Mouse (Mus musculus): ENCODE data around the gene Bdh2. TPM values are rescaled to one million over a fixed set of nuclear protein-coding genes. Genes with fewer than 3 reads are reported as not detected.

Gene Bdh2
- polyA plus RNA-seq (2016; fragmentation: Nextera tagmentation; extraction: Ambion mirVana) = 9.7 and 10.3 TPM in 2 replicates

DNA sequence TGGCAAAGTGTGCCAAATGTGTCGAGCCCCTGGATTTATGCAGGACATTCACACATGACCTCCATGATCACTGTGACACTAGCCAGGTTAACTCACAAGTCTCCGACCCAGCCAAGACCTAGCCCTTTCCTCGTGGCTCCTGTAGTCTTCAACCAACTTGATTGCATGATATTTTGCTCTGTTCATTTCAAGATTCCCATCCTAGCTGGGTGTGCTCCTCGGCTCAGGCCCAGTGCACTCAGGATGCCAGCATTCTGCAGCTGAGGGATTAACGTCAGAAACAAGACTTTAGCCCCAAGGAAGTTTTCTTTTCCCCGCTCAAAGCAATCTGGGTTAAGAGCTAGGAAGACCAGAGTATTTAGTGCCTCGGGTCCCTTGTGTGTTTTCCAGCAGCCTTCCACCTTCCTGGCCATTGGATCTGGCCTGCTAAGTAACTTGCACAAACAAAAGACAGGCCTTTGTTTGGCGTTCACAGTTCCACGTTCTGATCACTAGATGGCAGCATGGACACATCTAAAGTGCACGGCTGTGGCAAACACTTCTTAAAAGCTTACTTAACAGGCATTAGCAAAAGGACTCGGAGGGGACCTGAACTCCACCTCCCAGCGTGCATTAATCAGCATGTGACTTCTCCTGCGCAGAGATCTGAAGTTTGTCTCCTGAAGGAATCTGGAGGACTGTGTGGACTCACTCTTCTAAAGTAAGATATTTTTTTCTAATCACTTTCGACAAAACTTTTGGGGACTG lies at the start of gene Bdh2:
Bdh2 (plus strand) TSS at position 553 of the 747 bp plus-strand sequence.
- peak; percentile 87 for DNase-seq (ENCODE audit: low spot score)
- Histone ChIP-seq H3K36me3 (replicated peaks) (no peaks in the 10 kb centered on the region), H3K27ac (replicated peaks) (peak within 1 kb of the TSS; percentile 89), H3K4me1 (peaks cover 13% of the 10 kb centered on the region; the same call in 1 of the 2 replicates), H3K4me3 (peak within 1 kb of the TSS; percentile 28; the same call in 1 of the 2 replicates), H3K9me3 (no peaks in the 10 kb centered on the region), H3K27me3 (replicated peaks; ENCODE audit: low read depth, poor library complexity, severe bottlenecking) (no peaks in the 10 kb centered on the region)
- 27% methylated on average over 14 of the region's 14 CpGs for WGBS

DNA sequence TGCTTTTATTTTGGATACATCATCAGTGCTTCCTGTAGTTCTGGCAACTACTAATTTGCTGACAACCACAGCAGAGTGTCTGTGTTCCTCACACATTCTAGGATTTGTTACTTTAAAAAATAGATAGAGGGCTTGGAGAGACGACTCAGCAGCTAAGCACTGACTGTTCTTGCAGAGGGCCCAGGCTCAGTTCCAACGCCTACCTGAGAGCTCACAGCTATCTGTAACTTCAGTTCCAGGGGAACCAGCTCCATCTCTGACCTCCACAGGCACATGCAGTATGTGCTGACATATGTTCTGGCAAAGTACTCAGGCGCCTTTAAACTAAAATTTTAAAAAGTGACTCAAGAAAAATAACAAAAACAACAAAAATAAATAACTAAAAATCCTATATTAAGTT lies 49.0 kb upstream of the Bdh2 start:
- DNase-seq (ENCODE audit: low spot score) = no peak
- H3K4me3 ChIP-seq = no peak overlapping the region
- H3K27me3 ChIP-seq (replicated peaks; ENCODE audit: low read depth, poor library complexity, severe bottlenecking) = no peaks in the 10 kb centered on the region
- no peaks in the 10 kb centered on the region for H3K9me3 ChIP-seq
- 82% methylated on average over 3 of the region's 3 CpGs for WGBS
- H3K27ac ChIP-seq (replicated peaks) = no peak overlapping the region
- peaks cover 86% of the 10 kb centered on the region for H3K36me3 ChIP-seq (replicated peaks)
- no peaks in the 10 kb centered on the region for H3K4me1 ChIP-seq

DNA sequence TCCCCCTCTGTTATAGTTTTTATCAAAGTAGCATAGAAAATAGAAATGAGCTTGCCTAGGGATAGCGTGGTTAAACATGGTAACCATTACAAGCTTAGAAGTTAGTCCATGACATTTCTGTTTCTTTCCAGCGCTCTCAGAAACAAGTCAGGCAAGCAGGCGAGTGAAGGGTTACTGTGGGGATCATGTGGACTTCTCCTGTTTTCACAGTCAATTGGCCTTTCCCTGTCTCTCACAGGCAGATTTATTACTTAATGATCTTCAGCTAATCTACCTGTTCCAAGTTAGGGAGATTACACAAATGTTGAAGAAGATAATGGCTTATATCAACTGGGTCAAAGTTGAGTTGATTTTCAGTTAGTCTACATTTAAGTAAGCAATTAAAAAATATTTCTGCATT lies 48.6 kb upstream of the Bdh2 start:
- H3K36me3 ChIP-seq (replicated peaks) = peaks cover 90% of the 10 kb centered on the region
- no peaks in the 10 kb centered on the region for H3K4me1 ChIP-seq
- 91% methylated on average over 3 of the region's 3 CpGs for WGBS
- DNase-seq (ENCODE audit: low spot score) = no peak
- H3K4me3 ChIP-seq = no peak overlapping the region
- H3K9me3 ChIP-seq = no peaks in the 10 kb centered on the region
- no peaks in the 10 kb centered on the region for H3K27me3 ChIP-seq (replicated peaks; ENCODE audit: low read depth, poor library complexity, severe bottlenecking)
- no peak overlapping the region for H3K27ac ChIP-seq (replicated peaks)

DNA sequence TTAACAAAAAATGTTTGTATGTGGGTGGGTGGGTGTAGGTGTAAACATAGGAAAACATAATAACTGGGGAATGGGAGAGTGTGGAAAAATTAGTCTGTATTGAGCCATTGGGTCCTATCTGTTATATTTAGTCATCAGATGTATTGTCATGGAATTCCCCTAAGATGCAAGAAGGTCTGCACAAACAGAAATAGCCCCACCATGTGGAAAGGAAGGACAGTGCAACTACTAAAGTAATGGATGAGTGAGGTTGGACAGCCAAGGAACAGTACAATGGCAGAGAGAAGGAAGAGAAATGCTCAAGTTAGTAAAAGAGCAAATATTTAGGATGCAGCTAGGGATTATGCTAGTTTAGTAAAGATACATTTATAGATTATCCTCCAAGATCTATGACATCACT lies 35.3 kb upstream of the Bdh2 start:
- H3K4me3 ChIP-seq = no peak overlapping the region
- no peaks in the 10 kb centered on the region for H3K27me3 ChIP-seq (replicated peaks; ENCODE audit: low read depth, poor library complexity, severe bottlenecking)
- H3K9me3 ChIP-seq = no peaks in the 10 kb centered on the region
- H3K27ac ChIP-seq (replicated peaks) = no peak overlapping the region
- H3K4me1 ChIP-seq = no peaks in the 10 kb centered on the region
- no peak for DNase-seq (ENCODE audit: low spot score)
- peaks cover 100% of the 10 kb centered on the region for H3K36me3 ChIP-seq (replicated peaks)

DNA sequence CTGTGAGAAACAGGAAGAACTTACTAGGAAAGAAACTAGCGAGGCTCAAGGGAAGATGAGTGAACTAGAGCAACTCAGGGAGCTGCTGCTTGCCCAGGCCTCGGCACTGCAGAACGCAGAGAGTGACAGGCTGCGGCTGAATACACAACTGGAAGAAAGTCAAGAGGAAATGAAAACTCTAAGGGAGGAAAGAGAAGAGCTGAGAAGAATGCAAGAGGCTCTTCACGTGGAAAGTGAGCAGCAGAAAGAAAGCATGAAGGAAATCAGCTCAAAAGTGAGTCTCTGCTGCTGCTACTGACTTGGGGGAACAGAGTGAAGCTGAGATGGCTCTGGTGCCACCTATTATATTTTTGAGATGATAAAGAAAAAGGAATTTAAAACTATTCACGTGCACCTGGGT lies 34.2 kb upstream of the Bdh2 start:
- H3K4me1 ChIP-seq = no peaks in the 10 kb centered on the region
- WGBS = 97% methylated on average over 6 of the region's 6 CpGs
- no peak overlapping the region for H3K27ac ChIP-seq (replicated peaks)
- peaks cover 100% of the 10 kb centered on the region for H3K36me3 ChIP-seq (replicated peaks)
- H3K4me3 ChIP-seq = no peak overlapping the region
- H3K27me3 ChIP-seq (replicated peaks; ENCODE audit: low read depth, poor library complexity, severe bottlenecking) = no peaks in the 10 kb centered on the region
- no peaks in the 10 kb centered on the region for H3K9me3 ChIP-seq
- DNase-seq (ENCODE audit: low spot score) = no peak

DNA sequence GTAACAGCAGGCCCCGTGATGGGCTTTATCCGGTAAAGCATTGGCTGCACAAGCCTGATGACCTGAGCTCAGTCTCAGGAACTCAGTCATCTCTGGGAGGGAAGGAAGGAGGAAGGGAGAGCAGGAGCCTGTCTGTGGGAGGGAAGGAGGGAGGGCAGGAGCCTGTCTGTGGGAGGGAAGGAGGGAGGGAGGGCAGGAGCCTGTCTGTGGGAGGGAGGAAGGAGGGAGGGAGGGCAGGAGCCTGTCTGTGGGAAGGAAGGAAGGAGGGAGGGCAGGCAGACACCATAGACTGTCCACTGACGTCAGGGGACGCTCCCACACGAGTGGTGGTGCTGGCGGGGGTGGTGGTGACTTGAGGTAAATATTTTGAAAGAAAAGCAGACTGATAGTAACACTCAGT lies 31.9 kb upstream of the Bdh2 start:
- peak; percentile 29 for DNase-seq (ENCODE audit: low spot score)
- 84% methylated on average over 6 of the region's 6 CpGs for WGBS

DNA sequence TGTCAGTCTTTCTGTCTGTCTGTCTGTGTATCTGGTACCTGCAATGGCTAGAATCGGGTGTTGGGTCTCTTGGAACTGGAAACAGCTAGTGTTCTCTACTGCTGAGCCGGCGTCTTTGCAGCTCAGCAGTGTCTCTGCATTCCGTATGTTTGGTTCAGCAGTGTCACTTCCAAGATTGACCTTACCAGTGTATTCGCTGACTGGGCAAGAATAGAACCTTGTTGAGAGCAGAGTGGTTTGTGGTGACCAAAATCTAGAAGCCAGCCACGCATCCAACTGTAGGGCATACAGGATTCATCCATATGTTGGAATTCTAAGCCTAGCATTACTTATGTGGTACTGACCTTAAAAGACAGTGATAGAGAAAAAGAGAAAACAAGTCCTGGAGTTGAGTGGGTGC lies 29.2 kb upstream of the Bdh2 start:
- Histone ChIP-seq H3K36me3 (replicated peaks) (peaks cover 93% of the 10 kb centered on the region), H3K27ac (replicated peaks) (no peak overlapping the region), H3K27me3 (replicated peaks; ENCODE audit: low read depth, poor library complexity, severe bottlenecking) (no peaks in the 10 kb centered on the region), H3K4me1 (no peaks in the 10 kb centered on the region), H3K4me3 (no peak overlapping the region), H3K9me3 (no peaks in the 10 kb centered on the region)
- DNase-seq (ENCODE audit: low spot score) = no peak
- 90% methylated on average over 6 of the region's 6 CpGs for WGBS

More for the DNA sequence above, 31.9 kb upstream of the Bdh2 start:
- Histone ChIP-seq H3K36me3 (replicated peaks) (peaks cover 96% of the 10 kb centered on the region), H3K27ac (replicated peaks) (no peak overlapping the region), H3K4me3 (no peak overlapping the region), H3K9me3 (no peaks in the 10 kb centered on the region), H3K27me3 (replicated peaks; ENCODE audit: low read depth, poor library complexity, severe bottlenecking) (no peaks in the 10 kb centered on the region), H3K4me1 (no peaks in the 10 kb centered on the region)

DNA sequence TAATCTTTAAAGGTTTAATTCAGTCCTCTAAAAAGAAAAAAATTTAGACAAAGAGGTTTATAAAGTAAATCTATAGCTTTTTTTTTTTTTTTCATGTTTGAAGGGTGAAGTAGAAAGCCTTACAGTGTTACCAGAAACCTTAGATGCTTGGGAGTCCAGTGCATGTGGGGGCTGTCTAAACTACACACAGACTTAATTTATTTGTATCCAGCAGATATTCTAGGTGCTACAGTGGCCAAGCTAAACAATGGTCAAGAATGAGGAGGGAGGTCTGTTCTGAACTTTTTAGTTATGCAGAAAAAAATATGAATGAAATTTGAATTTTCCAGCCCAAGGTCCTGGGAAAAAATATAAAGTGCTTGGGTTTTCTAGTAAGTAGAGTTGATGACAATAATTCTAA lies 26.2 kb upstream of the Bdh2 start:
- Histone ChIP-seq H3K4me3 (no peak overlapping the region), H3K9me3 (no peaks in the 10 kb centered on the region), H3K36me3 (replicated peaks) (peaks cover 93% of the 10 kb centered on the region), H3K27ac (replicated peaks) (no peak overlapping the region), H3K27me3 (replicated peaks; ENCODE audit: low read depth, poor library complexity, severe bottlenecking) (no peaks in the 10 kb centered on the region), H3K4me1 (no peaks in the 10 kb centered on the region)
- no peak for DNase-seq (ENCODE audit: low spot score)

DNA sequence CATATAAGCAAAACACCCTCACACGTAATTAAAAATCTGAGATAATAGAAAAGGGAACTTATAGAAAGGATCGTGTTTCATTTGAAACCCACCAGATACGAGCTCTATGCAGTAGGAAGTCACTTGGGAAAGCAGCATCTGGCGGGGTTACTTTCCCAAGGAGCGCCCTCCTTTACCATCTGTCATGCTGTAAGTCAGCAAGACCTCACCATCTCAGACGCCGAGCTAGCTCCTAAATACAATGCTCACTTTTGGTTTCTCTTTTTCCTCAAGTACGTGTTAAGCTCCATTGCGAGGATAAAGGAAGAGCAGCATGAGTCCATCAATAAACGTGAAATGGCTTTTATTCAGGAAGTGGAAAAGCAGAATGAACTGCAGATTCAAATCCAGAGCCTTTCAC lies 22.1 kb upstream of the Bdh2 start:
- no peaks in the 10 kb centered on the region for H3K27me3 ChIP-seq (replicated peaks; ENCODE audit: low read depth, poor library complexity, severe bottlenecking)
- no peaks in the 10 kb centered on the region for H3K4me1 ChIP-seq
- WGBS = 92% methylated on average over 10 of the region's 10 CpGs
- no peaks in the 10 kb centered on the region for H3K9me3 ChIP-seq
- no peak for DNase-seq (ENCODE audit: low spot score)
- H3K27ac ChIP-seq (replicated peaks) = no peak overlapping the region
- peaks cover 97% of the 10 kb centered on the region for H3K36me3 ChIP-seq (replicated peaks)
- no peak overlapping the region for H3K4me3 ChIP-seq

DNA sequence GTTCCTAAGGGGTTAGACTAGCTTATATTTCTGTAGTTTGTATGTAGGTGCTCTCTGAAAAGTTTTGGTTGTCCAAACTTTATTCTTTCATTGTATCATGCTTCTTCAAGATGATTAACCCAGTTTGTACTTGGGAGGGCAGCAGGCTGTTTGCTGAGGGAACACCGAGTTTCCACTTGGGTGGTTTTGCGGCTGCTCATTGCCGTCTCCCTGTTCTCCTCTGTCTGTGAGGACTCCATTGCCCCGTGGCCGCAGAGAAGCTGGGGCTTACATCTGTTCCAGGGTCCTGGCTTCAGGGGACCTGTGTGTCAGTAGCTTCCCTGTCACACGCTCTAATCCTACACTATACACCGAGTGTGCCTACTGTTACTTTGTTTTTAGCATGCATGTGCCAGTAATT lies 20.8 kb upstream of the Bdh2 start:
- 89% methylated on average over 7 of the region's 7 CpGs for WGBS

DNA sequence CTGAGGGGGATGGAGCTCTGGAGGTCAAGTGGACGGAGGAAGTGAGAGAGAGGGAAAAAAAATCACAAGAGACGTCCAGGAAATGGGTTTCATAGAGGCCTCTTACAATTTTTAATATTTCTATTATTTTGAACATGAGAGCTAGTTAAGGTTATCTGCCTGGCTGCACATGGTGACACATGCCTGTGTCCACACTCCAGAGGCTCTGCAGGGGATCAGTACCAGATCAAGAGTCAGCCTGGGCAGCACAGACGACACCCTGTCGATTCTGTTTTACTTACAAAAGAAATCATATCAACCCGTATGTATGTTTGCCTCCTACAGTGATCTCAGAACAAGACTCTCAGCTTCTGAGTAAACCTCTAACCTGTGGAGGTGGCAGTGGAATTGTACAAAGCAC lies 12.4 kb upstream of the Bdh2 start:
- DNase-seq (ENCODE audit: low spot score) = no peak
- no peak overlapping the region for H3K4me3 ChIP-seq
- peaks cover 100% of the 10 kb centered on the region for H3K36me3 ChIP-seq (replicated peaks)
- H3K4me1 ChIP-seq = no peaks in the 10 kb centered on the region
- H3K27ac ChIP-seq (replicated peaks) = no peak overlapping the region
- H3K9me3 ChIP-seq = no peaks in the 10 kb centered on the region
- no peaks in the 10 kb centered on the region for H3K27me3 ChIP-seq (replicated peaks; ENCODE audit: low read depth, poor library complexity, severe bottlenecking)
- WGBS = 94% methylated on average over 5 of the region's 5 CpGs

More for the DNA sequence above, 20.8 kb upstream of the Bdh2 start:
- no peaks in the 10 kb centered on the region for H3K27me3 ChIP-seq (replicated peaks; ENCODE audit: low read depth, poor library complexity, severe bottlenecking)
- no peaks in the 10 kb centered on the region for H3K9me3 ChIP-seq
- peaks cover 100% of the 10 kb centered on the region for H3K36me3 ChIP-seq (replicated peaks)
- no peak for DNase-seq (ENCODE audit: low spot score)
- no peak overlapping the region for H3K4me3 ChIP-seq
- no peak overlapping the region for H3K27ac ChIP-seq (replicated peaks)
- no peaks in the 10 kb centered on the region for H3K4me1 ChIP-seq

DNA sequence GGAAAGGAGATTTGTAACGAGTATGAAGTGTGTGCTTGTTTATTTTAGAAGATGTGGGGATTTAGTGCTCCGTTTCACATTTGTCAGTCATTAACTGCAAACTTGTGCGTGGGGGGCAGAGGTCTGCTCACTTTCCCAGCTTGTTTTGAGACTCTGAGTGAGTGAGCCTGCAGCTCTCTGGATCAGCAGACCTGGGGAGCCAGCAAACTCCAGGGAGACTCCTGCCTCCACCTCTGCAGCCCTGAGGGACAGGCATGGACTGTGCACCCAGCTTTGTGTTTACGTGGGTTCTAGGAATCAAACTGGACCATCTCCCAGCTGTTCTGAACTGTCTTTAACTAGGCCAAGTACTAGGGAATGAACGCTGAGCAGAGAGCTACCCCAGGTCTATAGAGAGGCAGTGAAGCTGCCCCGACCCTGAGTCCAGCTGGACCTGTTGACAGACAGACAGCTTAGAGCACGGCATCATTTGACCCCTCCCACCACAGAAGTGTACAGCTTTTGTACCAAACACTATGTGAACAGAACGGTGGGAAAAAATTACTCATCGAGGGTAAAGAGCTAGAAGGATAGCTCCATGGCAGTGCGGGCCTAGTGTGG lies 11.5 kb upstream of the Bdh2 start:
- Histone ChIP-seq H3K27ac (replicated peaks) (no peak overlapping the region), H3K9me3 (no peaks in the 10 kb centered on the region), H3K4me3 (no peak overlapping the region), H3K27me3 (replicated peaks; ENCODE audit: low read depth, poor library complexity, severe bottlenecking) (no peaks in the 10 kb centered on the region), H3K4me1 (no peaks in the 10 kb centered on the region), H3K36me3 (replicated peaks) (peaks cover 95% of the 10 kb centered on the region)
- no peak for DNase-seq (ENCODE audit: low spot score)
- 91% methylated on average over 10 of the region's 10 CpGs for whole genome bisulfite sequencing

DNA sequence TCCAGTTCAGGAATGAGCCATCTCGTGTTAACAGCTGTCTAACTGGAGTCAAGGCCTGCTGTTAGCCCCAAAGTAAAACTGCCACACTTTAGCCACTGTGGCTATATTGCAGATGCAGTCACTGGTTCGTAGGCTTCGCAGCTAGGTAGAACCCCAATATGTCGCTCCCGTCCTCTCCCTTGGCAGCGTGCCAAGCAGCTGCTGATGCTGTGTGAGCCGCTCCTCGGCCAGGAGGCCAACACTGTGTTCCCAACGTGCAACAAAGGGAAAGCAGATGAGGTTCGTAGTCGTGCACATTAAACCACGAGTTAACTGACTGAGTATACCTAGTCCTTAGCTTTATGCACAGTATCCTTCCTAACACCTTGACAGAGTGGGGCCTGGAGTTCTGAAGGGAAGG lies 8.4 kb upstream of the Bdh2 start:
- H3K36me3 ChIP-seq (replicated peaks) = peaks cover 71% of the 10 kb centered on the region
- WGBS = 92% methylated on average over 12 of the region's 12 CpGs

More for the DNA sequence above, 8.4 kb upstream of the Bdh2 start:
- no peak overlapping the region for H3K27ac ChIP-seq (replicated peaks)
- no peaks in the 10 kb centered on the region for H3K27me3 ChIP-seq (replicated peaks; ENCODE audit: low read depth, poor library complexity, severe bottlenecking)
- no peak for DNase-seq (ENCODE audit: low spot score)
- no peak overlapping the region for H3K4me3 ChIP-seq
- no peaks in the 10 kb centered on the region for H3K9me3 ChIP-seq
- H3K4me1 ChIP-seq = no peaks in the 10 kb centered on the region
